ENCODE assay signal across 8 mouse cellular contexts in genomic region chr11:116827534-116828165, GRCm38 (mm10). TPM values are rescaled to one million over a fixed set of nuclear protein-coding genes. Genes with fewer than 3 reads are reported as not detected.
DNase-seq lines count a peak whose midpoint lies in the region; ATAC-seq lines count a peak whose summit lies in the region.

TSS of gene Mxra7 (minus strand) at chr11:116828046.

- H3K9ac ChIP-seq in intestine, embryonic 15.5 days = peak within 1 kb of the TSS; percentile 90
- peak within 1 kb of the TSS; percentile 80 for H3K9ac ChIP-seq in limb, embryonic 13.5 days
- H3K9ac ChIP-seq in midbrain, embryonic 15.5 days = peak within 1 kb of the TSS; percentile 68
- peak within 1 kb of the TSS; percentile 78 for H3K9ac ChIP-seq in stomach, embryonic 14.5 days (replicated peaks; ENCODE audit: low read depth, low read length)

- peak within 1 kb of the TSS; percentile 70 for H3K27ac ChIP-seq in intestine, embryonic 15.5 days
- H3K27ac ChIP-seq in limb, embryonic 13.5 days = peak within 1 kb of the TSS; percentile 35; the same call in 1 of the 2 replicates
- H3K27ac ChIP-seq in midbrain, embryonic 15.5 days = peak within 1 kb of the TSS; percentile 31; the same call in 1 of the 2 replicates
- H3K27ac ChIP-seq in stomach, embryonic 14.5 days (ENCODE audit: low read length) = peak within 1 kb of the TSS; percentile 59

- no peak for ATAC-seq in erythroblast, adult 5-6 weeks (replicated peaks; ENCODE audit: low FRiP score, poor library complexity, severe bottlenecking)
- ATAC-seq in intestine, embryonic 15.5 days = peak; percentile 85
- peak; percentile 58; the same call in 1 of the 2 replicates for ATAC-seq in limb, embryonic 13.5 days (ENCODE audit: low FRiP score, low read depth)
- peak; percentile 37; the same call in 1 of the 2 replicates for ATAC-seq in midbrain, embryonic 15.5 days (replicated peaks)
- ATAC-seq in stomach, embryonic 14.5 days (ENCODE audit: insufficient number of reproducible peaks, insufficient read depth, low FRiP score, low read depth) = peak; percentile 71; the same call in 1 of the 2 replicates

- H3K4me2 ChIP-seq in intestine, embryonic 15.5 days (replicated peaks) = peak within 1 kb of the TSS; percentile 85
- peak within 1 kb of the TSS; percentile 73 for H3K4me2 ChIP-seq in limb, embryonic 13.5 days (replicated peaks)
- peak within 1 kb of the TSS; percentile 86 for H3K4me2 ChIP-seq in midbrain, embryonic 15.5 days
- H3K4me2 ChIP-seq in stomach, embryonic 14.5 days (replicated peaks; ENCODE audit: low read depth, low read length) = peak within 1 kb of the TSS; percentile 87

- H3K9me3 ChIP-seq in erythroblast, embryonic 14.5 days (ENCODE audit: control insufficient read depth, low read length) = no peaks in the 10 kb centered on the region
- no peaks in the 10 kb centered on the region for H3K9me3 ChIP-seq in intestine, embryonic 15.5 days
- no peaks in the 10 kb centered on the region for H3K9me3 ChIP-seq in limb, embryonic 13.5 days
- H3K9me3 ChIP-seq in midbrain, embryonic 15.5 days = no peaks in the 10 kb centered on the region
- H3K9me3 ChIP-seq in stomach, embryonic 14.5 days (ENCODE audit: control insufficient read depth, low read depth, low read length) = no peaks in the 10 kb centered on the region

- no peaks in the 10 kb centered on the region for H3K36me3 ChIP-seq in erythroblast, embryonic 14.5 days (ENCODE audit: control insufficient read depth)
- 0 out of 2 replicates have a peak, but pooled peaks cover 4% of the 10 kb centered on the region for H3K36me3 ChIP-seq in intestine, embryonic 15.5 days
- peaks cover 12% of the 10 kb centered on the region for H3K36me3 ChIP-seq in limb, embryonic 13.5 days
- H3K36me3 ChIP-seq in midbrain, embryonic 15.5 days (replicated peaks) = no peaks in the 10 kb centered on the region
- no peaks in the 10 kb centered on the region for H3K36me3 ChIP-seq in stomach, embryonic 14.5 days (ENCODE audit: control insufficient read depth, insufficient read depth, low read length)

- peak within 1 kb of the TSS; percentile 55 for H3K4me3 ChIP-seq in erythroblast, embryonic 14.5 days (replicated peaks)
- peak within 1 kb of the TSS; percentile 82 for H3K4me3 ChIP-seq in intestine, embryonic 15.5 days (replicated peaks)
- peak within 1 kb of the TSS; percentile 62 for H3K4me3 ChIP-seq in limb, embryonic 13.5 days
- H3K4me3 ChIP-seq in midbrain, embryonic 15.5 days = peak within 1 kb of the TSS; percentile 47
- peak within 1 kb of the TSS; percentile 68 for H3K4me3 ChIP-seq in stomach, embryonic 14.5 days (ENCODE audit: low read depth, low read length)

- H3K4me1 ChIP-seq in erythroblast, embryonic 14.5 days (ENCODE audit: control insufficient read depth) = peaks cover 12% of the 10 kb centered on the region
- H3K4me1 ChIP-seq in intestine, embryonic 15.5 days (replicated peaks) = peaks cover 30% of the 10 kb centered on the region
- H3K4me1 ChIP-seq in limb, embryonic 13.5 days = peaks cover 42% of the 10 kb centered on the region
- H3K4me1 ChIP-seq in midbrain, embryonic 15.5 days = peaks cover 32% of the 10 kb centered on the region
- peaks cover 13% of the 10 kb centered on the region for H3K4me1 ChIP-seq in stomach, embryonic 14.5 days (ENCODE audit: control insufficient read depth, insufficient read depth, low read length)

- peak; percentile 62 to 76 for DNase-seq in cerebellum, postnatal 4 days (ENCODE audit: low spot score in 2 of 2)
- DNase-seq in gastrocnemius, postnatal 4 days (ENCODE audit: low spot score in 2 of 2) = peak; percentile 89 to 91

- peaks cover 37% of the 10 kb centered on the region for H3K27me3 ChIP-seq in erythroblast, embryonic 14.5 days (ENCODE audit: control insufficient read depth)
- H3K27me3 ChIP-seq in intestine, embryonic 15.5 days (replicated peaks) = no peaks in the 10 kb centered on the region
- H3K27me3 ChIP-seq in limb, embryonic 13.5 days = no peaks in the 10 kb centered on the region
- no peaks in the 10 kb centered on the region for H3K27me3 ChIP-seq in midbrain, embryonic 15.5 days (replicated peaks)
- H3K27me3 ChIP-seq in stomach, embryonic 14.5 days (ENCODE audit: control insufficient read depth, insufficient read depth, low read length) = no peaks in the 10 kb centered on the region

- WGBS in intestine, embryonic 15.5 days = under 1% methylated on average over 63 of the region's 71 CpGs
- under 1% methylated on average over 66 of the region's 71 CpGs for WGBS in limb, embryonic 13.5 days
- WGBS in midbrain, embryonic 15.5 days = under 1% methylated on average over 69 of the region's 71 CpGs
- under 1% methylated on average over 71 of the region's 71 CpGs for WGBS in stomach, embryonic 14.5 days

RNA-seq across cellular contexts. Expression of gene Mxra7, which starts in this region (rescaled TPM):
- polyA plus RNA-seq in erythroblast, embryonic 14.5 days (2012) = 0.03 and 0.05 TPM in 2 replicates
- total RNA-seq in erythroblast, adult 5-6 weeks (2015; ENCODE audit: low replicate concordance) = 4.2 TPM in 1 of 2 replicates, not detected in the other
- not detected in 2 replicates for total RNA-seq in erythroblast, adult 5-6 weeks (2017; ENCODE audit: low replicate concordance)
- 10 to 100 TPM; 54.5 to 65.3 TPM for total RNA-seq in gastrocnemius, postnatal 4 days (2021)
- polyA plus RNA-seq in intestine, embryonic 15.5 days (2015; fragmentation: Nextera tagmentation; extraction: Ambion mirVana) = 25.5 and 27.9 TPM in 2 replicates
- 17.1 and 20.2 TPM in 2 replicates for polyA plus RNA-seq in limb, embryonic 13.5 days (2015; fragmentation: Nextera tagmentation; extraction: Ambion mirVana)
- polyA plus RNA-seq in midbrain, embryonic 15.5 days (2015; fragmentation: Nextera tagmentation; extraction: Ambion mirVana) = 25.1 and 26.9 TPM in 2 replicates
- 16.5 and 17.4 TPM in 2 replicates for polyA plus RNA-seq in stomach, embryonic 14.5 days (2014; fragmentation: Nextera tagmentation; extraction: Ambion mirVana)

Comparison
In these comparisons a context has a peak if more than half of its experiments do, and no peak if none do; other contexts are left out.
1. RNA of gene Mxra7 (total RNA-seq): 54.5 to 65.3 TPM in gastrocnemius, postnatal 4 days; 4.2 TPM in erythroblast, adult 5-6 weeks; every median in the first group is over 10 times any median in the second.
2. RNA of gene Mxra7 (polyA plus RNA-seq): 25.1 to 26.9 TPM in midbrain, embryonic 15.5 days, 25.5 to 27.9 TPM in intestine, embryonic 15.5 days, 17.1 to 20.2 TPM in limb, embryonic 13.5 days and 16.5 to 17.4 TPM in stomach, embryonic 14.5 days; 0.03 to 0.05 TPM in erythroblast, embryonic 14.5 days; every median in the first group is over 10 times any median in the second.
3. Peak in every context shown above with its lines, with median percentiles within 50 percentile points of each other: H3K4me3 ChIP-seq, H3K27ac ChIP-seq, H3K4me2 ChIP-seq and H3K9ac ChIP-seq.